Mouse (Mus musculus) stomach, postnatal 0 days (tissue): ENCODE measurements around the gene Gli3. TPM values are rescaled to one million over a fixed set of nuclear protein-coding genes. Genes with fewer than 3 reads are reported as not detected.
A peak's percentile ranks its signal among the peaks of the same experiment; 100 is the strongest.

Experiments used
- ATAC-seq: fragments of 200-750 bp; cut with Nextera tagmentation; 2 replicates; pipeline ENCODE4 v1.8.0; 2017; ENCODE audit not compliant: low FRiP score, low TSS enrichment
- DNase-seq: peaks from one replicate; pipeline ENCODE4 v3.0.0-alpha.2; 2016; ENCODE audit warnings: low spot score
- H3K27ac ChIP-seq: fragments of 300-500 bp; sonication (generic); replicated peaks from 2 replicates; pipeline ENCODE4 v1.5.1; 2014; ENCODE audit warnings: mild to moderate bottlenecking, control low read depth
- H3K27me3 ChIP-seq: fragments of 300-500 bp; sonication (generic); 2 replicates; pipeline ENCODE4 v1.6.1; 2014; ENCODE audit warnings: low read length; ENCODE audit not compliant: control insufficient read depth, insufficient read depth
- H3K36me3 ChIP-seq: fragments of 300-500 bp; sonication (generic); 2 replicates; pipeline ENCODE4 v1.6.1; 2014; ENCODE audit warnings: low read length, mixed read lengths; ENCODE audit not compliant: control insufficient read depth, insufficient read depth
- H3K4me1 ChIP-seq: fragments of 300-500 bp; sonication (generic); replicated peaks from 2 replicates; pipeline ENCODE4 v1.6.1; 2014; ENCODE audit warnings: antibody characterized with exemption; ENCODE audit not compliant: control insufficient read depth, insufficient read depth
- H3K4me2 ChIP-seq: fragments of 300-500 bp; sonication (generic); replicated peaks from 2 replicates; pipeline ENCODE4 v1.6.1; 2014; ENCODE audit warnings: low read depth, mild to moderate bottlenecking, control low read depth, moderate library complexity
- H3K4me3 ChIP-seq: fragments of 300-500 bp; sonication (generic); 2 replicates; pipeline ENCODE4 v1.5.1; 2014; ENCODE audit warnings: low read depth, low read length, control low read depth
- H3K9ac ChIP-seq: fragments of 300-500 bp; sonication (generic); 2 replicates; pipeline ENCODE4 v1.6.1; 2014; ENCODE audit warnings: mild to moderate bottlenecking, low read length, control low read depth, mixed read lengths
- H3K9me3 ChIP-seq: fragments of 300-500 bp; sonication (generic); 2 replicates; pipeline ENCODE4 v1.6.1; 2016; ENCODE audit warnings: low read length; ENCODE audit not compliant: control insufficient read depth
- CTCF ChIP-seq: IDR thresholded peaks from 2 replicates; pipeline ENCODE4 v1.5.1; 2016; ENCODE audit warnings: antibody characterized with exemption, low read depth, mild to moderate bottlenecking, moderate library complexity
- EP300 ChIP-seq: optimal IDR thresholded peaks from 2 replicates; pipeline ENCODE3; 2016; ENCODE audit warnings: antibody characterized with exemption
- WGBS: fragments of 180-500 bp; shearing (Covaris S2); extraction: QIAGEN DNeasy Blood & Tissue Kit; methylation state at CpG from one replicate; pipeline ENCODE4 v1.1.7; 2014; 5-methylcytosine and 5-hydroxymethylcytosine counted together
- polyA plus RNA-seq: library from polyadenylated mRNA; unstranded; fragments of >200 nt; fragmentation: Nextera tagmentation; extraction: Ambion mirVana; gene quantifications from 2 replicates; pipeline ENCODE4 v1.2.1, GENCODE M21; 2015

The Gli3 gene
- polyA plus RNA-seq, 1 experiment from 2014 or later = 4.9 TPM

DNA sequence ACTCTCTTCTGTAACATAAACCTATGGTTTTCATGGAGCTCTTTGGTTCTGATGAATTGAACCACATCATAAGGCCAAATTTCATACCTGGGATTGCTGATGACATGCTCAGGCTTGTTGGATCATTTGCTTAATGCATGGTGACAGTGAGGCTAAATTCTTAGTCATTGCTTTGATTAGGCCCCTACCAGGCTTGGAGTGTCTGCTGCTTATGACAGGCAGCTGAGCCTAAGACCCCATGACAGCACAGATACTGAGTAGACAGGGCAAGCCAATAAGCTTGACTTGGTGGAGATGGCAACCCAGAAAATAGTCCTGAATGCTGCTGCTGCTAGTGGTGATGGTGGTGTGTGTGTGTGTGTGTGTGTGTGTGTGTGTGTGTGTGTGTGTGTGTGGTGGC lies 47.9 kb downstream of the Gli3 start:
- Histone ChIP-seq H3K4me1 (no peaks in the 10 kb centered on the region), H3K27me3 (no peaks in the 10 kb centered on the region), H3K4me3 (no peak overlapping the region), H3K36me3 (no peaks in the 10 kb centered on the region), H3K27ac (no peak overlapping the region), H3K4me2 (no peak overlapping the region), H3K9ac (no peak overlapping the region), H3K9me3 (no peaks in the 10 kb centered on the region)
- ATAC-seq (no peak), DNase-seq (no peak)
- TF ChIP-seq CTCF (no peak), EP300 (no peak)

DNA sequence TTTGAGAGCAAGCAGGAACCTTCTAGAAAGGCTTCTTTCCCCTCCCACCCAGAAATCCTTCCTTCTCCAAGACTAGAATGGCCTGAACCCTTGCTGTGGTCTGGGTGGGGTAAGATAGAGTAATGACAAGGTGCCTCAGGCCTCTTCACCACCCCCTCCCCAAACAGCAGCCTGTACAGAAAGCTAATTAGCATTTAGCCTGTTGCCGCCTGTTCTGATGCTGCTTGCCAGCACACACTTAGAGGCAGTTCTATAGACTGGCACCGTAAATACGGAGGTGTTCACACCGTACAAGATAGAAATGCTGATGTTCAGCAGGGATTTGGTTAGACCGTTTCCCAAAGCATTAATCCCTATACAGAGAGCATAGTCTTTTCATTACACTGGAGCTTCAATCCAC lies 50.1 kb downstream of the Gli3 start:
- no peaks in the 10 kb centered on the region for H3K27me3 ChIP-seq
- 72% methylated on average over 5 of the region's 5 CpGs for WGBS
- no peak overlapping the region for H3K4me2 ChIP-seq
- TF ChIP-seq EP300 = no peak
- no peak for TF ChIP-seq CTCF
- no peaks in the 10 kb centered on the region for H3K9me3 ChIP-seq
- no peak overlapping the region for H3K9ac ChIP-seq
- ATAC-seq (no peak), DNase-seq (no peak)
- H3K27ac ChIP-seq = no peak overlapping the region
- H3K4me1 ChIP-seq = no peaks in the 10 kb centered on the region
- H3K36me3 ChIP-seq = no peaks in the 10 kb centered on the region
- H3K4me3 ChIP-seq = no peak overlapping the region

DNA sequence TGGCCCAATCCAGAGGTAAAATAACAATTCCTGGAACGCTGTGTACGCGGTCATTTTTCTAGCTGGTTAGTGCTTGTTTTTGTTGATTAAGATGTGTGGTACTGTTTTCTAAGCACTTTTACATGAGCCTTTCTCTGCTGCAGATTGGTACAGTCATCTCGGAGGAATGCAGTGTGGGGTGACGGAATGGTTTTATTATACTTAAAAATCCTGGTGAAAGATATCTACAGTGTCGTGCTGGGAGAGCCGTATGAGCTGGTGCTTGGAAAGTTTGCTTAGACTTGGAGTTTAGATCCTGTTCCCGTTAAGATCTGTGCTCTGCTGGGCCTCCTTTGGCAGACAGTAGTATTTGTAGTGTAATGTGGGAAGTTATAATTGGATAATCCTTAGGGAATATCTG lies 51.0 kb downstream of the Gli3 start:
- H3K27me3 ChIP-seq = no peaks in the 10 kb centered on the region
- no peak overlapping the region for H3K4me3 ChIP-seq
- no peak for DNase-seq
- 44% methylated on average over 8 of the region's 8 CpGs for WGBS
- no peak overlapping the region for H3K9ac ChIP-seq
- no peaks in the 10 kb centered on the region for H3K9me3 ChIP-seq
- H3K4me1 ChIP-seq = no peaks in the 10 kb centered on the region
- no peak overlapping the region for H3K27ac ChIP-seq
- no peaks in the 10 kb centered on the region for H3K36me3 ChIP-seq
- peak; percentile 40; the same call in 1 of the 2 replicates for ATAC-seq
- TF ChIP-seq EP300 (no peak), CTCF (no peak)
- no peak overlapping the region for H3K4me2 ChIP-seq

DNA sequence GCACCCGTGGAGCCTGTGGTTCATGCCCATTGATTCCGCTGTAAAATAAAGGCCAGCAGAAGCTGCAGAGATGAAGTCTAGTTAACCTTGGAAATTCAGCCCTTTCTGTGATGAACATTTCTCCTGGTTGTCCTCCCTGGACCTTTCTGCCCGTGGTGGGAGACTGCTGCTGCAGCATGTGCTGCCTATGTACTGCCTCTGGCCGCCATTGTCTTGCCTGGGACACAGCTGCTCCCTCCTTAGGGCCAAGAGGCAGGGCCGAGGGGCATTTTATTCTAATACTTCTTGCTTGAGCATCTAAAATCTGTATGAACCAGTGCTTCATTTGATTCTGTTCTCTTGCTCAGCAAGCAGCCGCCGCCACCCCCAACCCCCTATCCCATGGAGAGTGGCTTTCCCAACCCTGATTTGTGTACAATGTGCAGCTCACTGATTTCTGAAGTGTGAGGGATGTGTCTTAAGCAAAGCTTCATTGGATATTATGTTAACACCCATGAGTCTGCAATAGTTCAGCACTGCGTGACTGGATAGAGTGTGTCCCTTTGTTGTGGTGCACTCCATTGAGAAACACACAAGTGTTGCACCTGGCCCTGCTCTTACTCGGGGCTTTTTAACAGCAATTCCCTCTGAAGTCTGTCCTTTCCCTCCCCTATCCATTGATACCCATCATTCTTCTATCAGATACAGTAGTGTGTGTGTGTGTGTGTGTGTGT lies 54.2 kb downstream of the Gli3 start:
- Histone ChIP-seq H3K36me3 (no peaks in the 10 kb centered on the region), H3K9me3 (no peaks in the 10 kb centered on the region), H3K4me3 (no peak overlapping the region), H3K27ac (no peak overlapping the region), H3K27me3 (no peaks in the 10 kb centered on the region), H3K4me2 (no peak overlapping the region), H3K9ac (no peak overlapping the region), H3K4me1 (no peaks in the 10 kb centered on the region)
- TF ChIP-seq CTCF (no peak), EP300 (no peak)
- DNase-seq = no peak
- ATAC-seq = no peak
- WGBS = 87% methylated on average over 9 of the region's 9 CpGs

DNA sequence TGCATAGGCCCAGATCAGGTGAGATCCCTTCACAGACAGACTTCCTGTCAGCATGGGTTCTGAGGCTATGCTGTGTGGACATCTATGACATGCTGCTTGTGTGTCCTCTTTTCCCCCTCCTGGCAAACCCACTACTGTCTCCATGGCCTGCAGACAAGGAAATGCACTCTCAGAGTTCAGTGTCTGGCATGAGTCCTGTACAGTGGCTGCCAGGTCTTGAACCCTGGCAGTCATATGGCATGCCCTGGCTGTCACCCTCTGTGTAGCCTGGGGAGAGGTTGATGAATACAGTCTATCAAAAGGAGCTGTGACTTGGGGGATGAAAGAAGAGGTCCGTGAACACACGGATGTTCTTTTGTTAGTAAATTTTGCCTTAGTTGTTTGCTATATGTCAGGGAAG lies 57.3 kb downstream of the Gli3 start:
- Histone ChIP-seq H3K36me3 (no peaks in the 10 kb centered on the region), H3K4me1 (no peaks in the 10 kb centered on the region), H3K9ac (no peak overlapping the region), H3K4me3 (no peak overlapping the region), H3K27me3 (no peaks in the 10 kb centered on the region), H3K9me3 (no peaks in the 10 kb centered on the region), H3K4me2 (no peak overlapping the region), H3K27ac (no peak overlapping the region)
- WGBS = 43% methylated on average over 2 of the region's 2 CpGs
- TF ChIP-seq CTCF = no peak
- no peak for TF ChIP-seq EP300
- ATAC-seq (no peak), DNase-seq (no peak)

DNA sequence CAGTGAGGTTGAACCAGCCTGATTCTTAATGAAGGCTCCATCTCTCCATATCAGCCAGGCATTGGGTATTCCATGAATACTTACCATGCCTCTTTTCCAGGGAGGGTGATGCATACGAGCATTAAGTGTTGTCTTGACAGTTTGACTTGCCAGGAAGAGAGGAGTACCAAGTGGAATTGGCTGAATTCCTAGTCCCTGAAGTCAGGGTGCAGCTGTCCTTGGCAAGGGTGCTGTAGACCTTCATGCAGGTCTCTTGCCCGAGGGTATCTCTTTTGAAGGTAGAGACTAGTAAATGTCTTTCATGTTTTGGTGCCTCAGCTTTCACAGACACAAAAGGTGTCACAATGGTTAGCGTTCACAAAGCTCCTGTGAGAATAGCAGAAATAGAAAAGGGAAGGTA lies 59.1 kb downstream of the Gli3 start:
- no peak overlapping the region for H3K9ac ChIP-seq
- H3K36me3 ChIP-seq = no peaks in the 10 kb centered on the region
- TF ChIP-seq CTCF (no peak), EP300 (no peak)
- no peak overlapping the region for H3K4me3 ChIP-seq
- no peaks in the 10 kb centered on the region for H3K4me1 ChIP-seq
- H3K27me3 ChIP-seq = no peaks in the 10 kb centered on the region
- ATAC-seq = no peak
- H3K4me2 ChIP-seq = no peak overlapping the region
- no peak overlapping the region for H3K27ac ChIP-seq
- no peaks in the 10 kb centered on the region for H3K9me3 ChIP-seq
- WGBS = 66% methylated on average over 3 of the region's 3 CpGs
- no peak for DNase-seq
